Mouse (Mus musculus): ENCODE results near the gene Olfr1371. TPM values are rescaled to one million over a fixed set of nuclear protein-coding genes. Genes with fewer than 3 reads are reported as not detected.

Olfr1371 gene
- not detected for total RNA-seq (2021)

- intact Hi-C loops (cut with DNase I): no loop called here
- no peak for DNase-seq (ENCODE audit: low spot score in 2 of 2)
Measured at GRCm38 (mm10) chr11:52213887-52214286, at the start of gene Olfr1371. TSS of gene Olfr1371 (minus strand) at chr11:52213987.

GRCm38 (mm10) chr11:52262338-52262737, 48.6 kb upstream of the Olfr1371 start:
- intact Hi-C loops (cut with DNase I): no loop called here
- DNase-seq (ENCODE audit: low spot score in 2 of 2): no peak

DNA sequence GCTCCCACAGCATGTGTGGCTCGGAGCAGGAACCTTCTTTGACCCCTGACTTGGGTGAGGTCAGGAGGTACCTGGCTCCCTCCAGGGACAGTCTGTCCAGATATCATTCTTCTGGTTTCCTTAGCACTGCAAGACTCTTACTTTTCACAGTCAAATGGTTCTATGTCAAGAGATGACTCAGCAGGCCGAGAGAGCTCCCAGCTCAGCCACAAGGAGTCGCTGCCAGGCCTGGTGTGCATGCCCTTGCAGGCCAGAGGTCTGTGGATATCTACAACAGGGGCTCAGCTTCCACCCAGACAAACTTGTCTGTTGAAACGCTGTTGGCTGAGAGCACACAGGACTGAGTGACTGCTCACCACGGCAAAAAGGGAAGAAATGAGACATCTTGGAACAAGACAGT, 48.1 kb upstream of the Olfr1371 start:
- intact Hi-C loops (cut with DNase I): no loop called here
- DNase-seq (ENCODE audit: low spot score in 2 of 2): no peak

DNA sequence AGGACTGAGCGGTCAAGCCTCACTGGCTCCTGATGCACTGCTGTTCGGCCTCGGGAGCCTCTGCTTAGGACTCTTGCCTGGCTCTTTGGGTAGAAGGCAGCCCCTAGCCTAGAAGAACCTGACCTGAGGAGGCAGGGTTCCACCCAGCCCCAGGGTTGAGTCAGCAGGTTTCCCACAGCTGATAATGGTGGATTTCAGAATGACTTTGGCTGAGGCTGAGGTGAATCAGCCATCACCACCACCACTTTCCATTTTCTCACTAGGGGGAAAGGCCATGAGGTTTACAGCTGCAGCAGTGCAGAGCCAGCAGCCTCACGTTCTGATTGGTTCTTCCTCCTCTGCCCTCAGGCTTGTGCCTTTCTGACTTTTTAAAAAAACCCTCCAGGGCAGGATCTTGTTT, 47.1 kb upstream of the Olfr1371 start:
- intact Hi-C loops (cut with DNase I): no loop called here
- no peak for DNase-seq (ENCODE audit: low spot score in 2 of 2)

DNA sequence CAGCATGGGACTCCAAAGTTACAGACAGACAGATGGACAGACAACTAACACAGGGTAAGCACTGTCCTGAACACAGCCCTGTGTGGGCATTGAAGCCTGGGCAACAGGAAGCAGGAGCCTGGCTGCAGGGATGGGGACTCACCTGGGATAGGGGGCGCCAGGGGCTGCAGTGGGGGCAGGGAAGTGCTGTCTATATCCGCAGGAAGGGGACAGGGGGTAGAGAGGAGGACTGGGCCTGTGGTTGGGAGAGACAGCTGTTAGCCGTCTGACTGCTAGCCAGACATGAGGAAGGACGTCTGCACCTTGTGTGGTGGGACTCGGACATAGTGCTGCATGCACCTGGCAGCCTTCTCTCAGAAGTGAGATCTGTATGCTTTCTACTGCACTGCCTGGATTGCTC, 44.9 kb upstream of the Olfr1371 start:
- DNase-seq (ENCODE audit: low spot score in 2 of 2): no peak
- intact Hi-C loops (cut with DNase I): no loop called here

DNA sequence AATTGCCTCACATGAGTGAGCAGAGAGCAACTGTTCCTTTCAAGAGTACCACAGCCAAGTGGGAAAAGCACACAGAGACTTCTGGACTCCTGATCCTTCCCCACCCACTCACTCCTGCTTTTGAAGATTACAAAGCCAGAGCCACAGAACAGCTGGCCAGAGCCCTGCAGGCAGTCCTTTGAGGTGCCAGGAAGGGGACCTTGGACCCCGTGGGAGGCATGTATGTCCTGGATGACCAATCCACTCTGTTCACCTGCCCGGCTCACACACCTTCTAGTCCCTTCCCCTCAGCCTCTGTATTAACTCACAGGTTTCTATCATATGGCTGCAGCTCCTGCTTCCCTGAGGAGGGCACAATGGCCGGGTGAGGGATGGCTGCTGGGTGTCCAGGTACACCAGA, 43.6 kb upstream of the Olfr1371 start:
- DNase-seq (ENCODE audit: low spot score in 2 of 2): no peak

GRCm38 (mm10) chr11:52255077-52255476, 41.3 kb upstream of the Olfr1371 start:
- intact Hi-C loops (cut with DNase I): loop anchor here (2.0 kb wide), 1 partner anchor 42 kb away; no protein-coding TSS in a partner anchor
- DNase-seq (ENCODE audit: low spot score in 2 of 2): no peak

More for the DNA sequence above, 43.6 kb upstream of the Olfr1371 start:
- intact Hi-C loops (cut with DNase I): no loop called here

DNA sequence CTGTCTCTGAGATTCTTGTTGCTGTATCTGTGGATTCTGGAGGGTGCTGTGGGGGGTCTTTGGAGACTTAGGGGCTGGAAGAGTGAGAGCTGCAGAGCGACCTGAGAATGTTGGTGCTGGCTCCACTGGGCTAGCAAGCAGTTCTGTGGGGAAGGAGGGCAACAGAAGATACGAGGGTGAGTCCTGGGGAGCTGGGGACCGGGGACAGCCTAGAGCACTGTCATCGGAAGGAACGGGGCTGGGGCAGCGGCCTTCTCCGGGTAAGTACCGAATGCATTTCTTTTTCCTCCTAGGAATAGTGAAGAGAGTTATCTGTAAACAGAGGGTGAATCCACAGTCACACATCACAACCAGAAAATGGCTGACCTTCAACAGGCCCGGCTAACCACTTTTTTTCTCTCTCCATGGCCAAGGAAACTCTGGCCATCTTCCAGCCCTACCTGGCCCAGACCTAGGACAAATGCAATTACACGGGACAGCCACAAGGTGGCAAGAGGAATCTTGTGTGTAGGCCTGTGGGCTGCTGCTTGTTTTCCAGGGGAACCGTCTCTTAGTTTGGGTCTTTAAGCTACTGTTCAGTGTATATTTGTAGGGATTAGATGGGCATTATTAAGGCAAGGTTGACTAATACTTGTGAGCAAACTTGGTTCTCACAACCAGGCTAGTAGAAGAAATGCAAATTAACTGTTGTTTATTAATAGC, 40.0 kb upstream of the Olfr1371 start:
- DNase-seq (ENCODE audit: low spot score in 2 of 2): peak; percentile 60 to 62
- intact Hi-C loops (cut with DNase I): loop anchor here (1.0 to 2.0 kb wide), 2 partner anchors 43 to 89 kb away; no protein-coding TSS in a partner anchor

GRCm38 (mm10) chr11:52252692-52253091, 38.9 kb upstream of the Olfr1371 start:
- intact Hi-C loops (cut with DNase I): no loop called here
- DNase-seq (ENCODE audit: low spot score in 2 of 2): no peak

DNA sequence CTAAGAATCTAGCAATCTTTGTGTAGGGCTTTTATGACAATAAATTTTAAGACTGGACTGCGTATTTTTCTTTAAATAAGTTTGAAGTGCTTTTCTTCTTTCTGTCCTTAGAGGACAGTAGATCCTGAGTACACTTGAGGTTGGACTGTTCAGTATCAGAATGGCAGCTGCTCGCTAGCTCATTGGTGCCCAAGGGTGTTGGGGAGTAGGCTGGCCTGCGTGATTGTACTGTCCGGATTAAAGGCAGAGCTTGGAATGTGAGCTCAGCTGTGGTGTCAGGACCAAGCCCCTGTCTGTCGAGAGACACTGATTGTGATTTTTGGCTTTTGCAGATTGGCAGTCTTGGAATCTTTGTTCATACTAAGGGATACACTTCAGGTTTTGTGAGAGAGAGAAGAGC, 38.0 kb upstream of the Olfr1371 start:
- intact Hi-C loops (cut with DNase I): no loop called here
- no peak for DNase-seq (ENCODE audit: low spot score in 2 of 2)

DNA sequence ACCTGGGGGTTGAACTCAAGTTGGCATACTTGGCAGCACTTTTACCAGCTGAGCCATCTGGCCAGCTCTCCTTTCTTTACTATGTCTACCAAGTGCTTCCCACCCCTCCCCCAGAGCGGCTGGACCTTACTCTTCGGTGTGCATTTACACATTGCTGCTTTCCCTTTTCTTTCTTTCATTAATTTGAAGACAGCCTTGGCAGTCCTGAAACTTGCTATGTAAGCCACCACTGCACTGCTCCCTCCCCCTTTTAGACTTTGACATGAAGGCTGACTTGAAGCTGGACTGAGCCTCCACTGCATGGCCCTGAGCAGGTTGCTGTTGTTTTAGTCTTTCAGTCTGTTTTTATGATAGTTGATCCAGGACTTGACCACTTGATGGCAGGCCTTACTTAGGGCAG, 35.7 kb upstream of the Olfr1371 start:
- no peak for DNase-seq (ENCODE audit: low spot score in 2 of 2)
- intact Hi-C loops (cut with DNase I): no loop called here

GRCm38 (mm10) chr11:52240898-52241542, 27.2 kb upstream of the Olfr1371 start:
- intact Hi-C loops (cut with DNase I): no loop called here
- no peak for DNase-seq (ENCODE audit: low spot score in 2 of 2)

GRCm38 (mm10) chr11:52234509-52234908, 20.7 kb upstream of the Olfr1371 start:
- DNase-seq (ENCODE audit: low spot score in 2 of 2): no peak
- intact Hi-C loops (cut with DNase I): loop anchor here (5.0 kb wide), 1 partner anchor 108 kb away; no protein-coding TSS in a partner anchor

- intact Hi-C loops (cut with DNase I): loop anchor here (5.0 kb wide), 1 partner anchor 108 kb away; no protein-coding TSS in a partner anchor
- DNase-seq (ENCODE audit: low spot score in 2 of 2): no peak
Measured at GRCm38 (mm10) chr11:52233906-52234305, 20.1 kb upstream of the Olfr1371 start.

- intact Hi-C loops (cut with DNase I): loop anchor here (5.0 kb wide), 1 partner anchor 109 kb away; no protein-coding TSS in a partner anchor
- no peak for DNase-seq (ENCODE audit: low spot score in 2 of 2)
Measured at GRCm38 (mm10) chr11:52233043-52233653, 19.4 kb upstream of the Olfr1371 start.

DNA sequence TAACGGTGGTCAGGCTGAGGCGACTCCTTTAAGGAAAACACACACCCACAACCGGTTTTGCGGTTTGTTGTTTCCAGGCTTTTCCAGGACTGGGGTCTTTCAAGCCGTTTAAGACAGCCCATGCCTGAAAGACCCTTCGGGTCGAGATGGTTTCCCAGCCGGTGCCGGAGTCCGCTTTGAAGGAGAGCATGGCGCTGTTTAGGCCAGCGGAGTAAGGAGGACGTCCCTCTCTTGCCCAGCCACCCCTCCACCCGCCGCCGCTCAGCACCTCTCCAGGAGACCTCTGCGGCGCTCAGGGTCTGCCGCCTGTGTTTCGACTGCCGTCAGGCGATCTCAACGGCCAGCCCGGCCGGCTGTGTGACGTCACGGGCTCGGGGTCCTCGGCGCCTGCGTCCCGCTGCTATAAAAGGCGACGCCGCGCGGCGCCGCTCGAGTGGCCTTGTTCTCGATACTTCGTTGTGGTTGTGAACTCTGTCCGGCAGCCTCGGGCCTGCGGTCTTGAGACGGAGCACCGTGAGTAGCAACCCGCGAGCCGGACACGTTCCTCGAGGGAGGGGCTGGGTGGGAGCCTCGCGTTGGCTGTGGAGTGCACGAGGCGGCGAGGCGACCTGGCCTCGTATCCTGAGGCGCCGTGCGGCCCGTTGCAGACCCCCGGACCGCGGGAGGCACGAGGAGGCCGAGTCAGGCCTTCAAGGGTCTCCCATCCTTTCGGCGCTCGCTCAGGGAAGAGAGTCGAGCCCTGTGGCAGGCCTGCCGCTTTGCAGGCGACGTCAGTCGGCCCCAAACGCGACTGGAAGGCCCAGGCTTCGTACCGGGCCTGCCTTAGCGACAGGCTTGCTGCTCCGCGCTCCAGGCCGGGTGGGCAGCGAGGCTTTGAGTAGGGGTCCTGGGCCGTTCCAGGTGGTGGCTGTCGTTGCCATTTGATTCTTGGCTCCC, 18.1 kb upstream of the Olfr1371 start, which contains the start of gene Skp1a:
Skp1a (plus strand) TSS at position 390 of the 936 bp plus-strand sequence.
- intact Hi-C loops (cut with DNase I): loop anchor here (5.0 kb wide), 1 partner anchor 110 kb away; no protein-coding TSS in a partner anchor
- peak; percentile 92 to 94 for DNase-seq (ENCODE audit: low spot score in 2 of 2)

DNA sequence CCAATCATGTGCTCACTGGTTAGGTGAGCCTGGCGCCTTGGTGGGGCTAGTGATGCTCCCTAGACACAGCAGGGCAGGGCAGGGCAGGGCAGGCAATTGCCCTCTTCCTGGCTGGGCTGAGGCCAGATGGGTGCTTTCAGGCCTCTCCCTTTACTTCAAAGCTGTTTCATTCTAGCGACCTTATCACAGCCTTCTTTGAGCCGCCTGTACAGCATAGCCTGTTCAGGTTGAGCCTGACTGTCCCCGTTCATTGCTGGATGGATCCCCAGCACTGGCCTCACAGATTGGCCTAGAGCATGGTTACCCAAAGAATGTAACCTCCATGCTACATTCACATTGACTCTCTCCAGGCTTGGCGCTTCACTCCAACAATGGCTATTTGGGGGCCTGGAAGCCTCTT, 16.9 kb upstream of the Olfr1371 start:
- intact Hi-C loops (cut with DNase I): loop anchor here (5.0 kb wide), 1 partner anchor 112 kb away; no protein-coding TSS in a partner anchor

GRCm38 (mm10) chr11:52228722-52229448, 15.1 kb upstream of the Olfr1371 start:
- no peak for DNase-seq (ENCODE audit: low spot score in 2 of 2)
- intact Hi-C loops (cut with DNase I): no loop called here

More for the DNA sequence above, 16.9 kb upstream of the Olfr1371 start:
- DNase-seq (ENCODE audit: low spot score in 2 of 2): no peak
